Mouse (Mus musculus): ENCODE data around the gene Ccdc6. TPM values are rescaled to one million over a fixed set of nuclear protein-coding genes. Genes with fewer than 3 reads are reported as not detected.

The Ccdc6 gene
- polyA plus RNA-seq, 1 experiment from 2014 or later: 14.0 TPM

GRCm38 (mm10) chr10:70132714-70133113 lies 35.8 kb downstream of the Ccdc6 start:
- Histone ChIP-seq H3K36me3 (ENCODE audit: control insufficient read depth, insufficient read depth) (peaks cover 3% of the 10 kb centered on the region; the same call in 1 of the 2 replicates), H3K4me1 (ENCODE audit: control insufficient read depth, insufficient read depth, low read length) (peaks cover 42% of the 10 kb centered on the region), H3K9ac (ENCODE audit: low read length) (0 out of 2 replicates have a peak overlapping the region, but pooled peaks have one; percentile 13), H3K27me3 (ENCODE audit: control insufficient read depth, insufficient read depth, low read length) (no peaks in the 10 kb centered on the region), H3K4me2 (ENCODE audit: low read depth, low read length) (peak overlapping the region; percentile 37), H3K4me3 (ENCODE audit: low read length) (no peak overlapping the region), H3K9me3 (replicated peaks; ENCODE audit: control insufficient read depth, low read length) (no peaks in the 10 kb centered on the region), H3K27ac (ENCODE audit: low read length) (peak overlapping the region; percentile 81)
- ATAC-seq (replicated peaks; ENCODE audit: extremely low read depth, insufficient read depth, low FRiP score): no peak
- 28% methylated on average over 6 of the region's 6 CpGs for WGBS

GRCm38 (mm10) chr10:70133188-70133587 lies 36.3 kb downstream of the Ccdc6 start:
- Histone ChIP-seq H3K27me3 (ENCODE audit: control insufficient read depth, insufficient read depth, low read length) (no peaks in the 10 kb centered on the region), H3K27ac (ENCODE audit: low read length) (peak overlapping the region; percentile 81), H3K4me1 (ENCODE audit: control insufficient read depth, insufficient read depth, low read length) (peaks cover 41% of the 10 kb centered on the region), H3K4me3 (ENCODE audit: low read length) (no peak overlapping the region), H3K4me2 (ENCODE audit: low read depth, low read length) (peak overlapping the region; percentile 37), H3K9me3 (replicated peaks; ENCODE audit: control insufficient read depth, low read length) (no peaks in the 10 kb centered on the region), H3K36me3 (ENCODE audit: control insufficient read depth, insufficient read depth) (peaks cover 3% of the 10 kb centered on the region; the same call in 1 of the 2 replicates), H3K9ac (ENCODE audit: low read length) (0 out of 2 replicates have a peak overlapping the region, but pooled peaks have one; percentile 13)
- WGBS: 7% methylated on average over 6 of the region's 6 CpGs
- peak; percentile 46; the same call in 1 of the 2 replicates for ATAC-seq (replicated peaks; ENCODE audit: extremely low read depth, insufficient read depth, low FRiP score)

- peaks cover 3% of the 10 kb centered on the region; the same call in 1 of the 2 replicates for H3K36me3 ChIP-seq (ENCODE audit: control insufficient read depth, insufficient read depth)
- H3K27me3 ChIP-seq (ENCODE audit: control insufficient read depth, insufficient read depth, low read length): no peaks in the 10 kb centered on the region
- H3K4me1 ChIP-seq (ENCODE audit: control insufficient read depth, insufficient read depth, low read length): peaks cover 43% of the 10 kb centered on the region
- H3K9me3 ChIP-seq (replicated peaks; ENCODE audit: control insufficient read depth, low read length): no peaks in the 10 kb centered on the region
- H3K4me3 ChIP-seq (ENCODE audit: low read length): no peak overlapping the region
- H3K4me2 ChIP-seq (ENCODE audit: low read depth, low read length): no peak overlapping the region
- WGBS: 78% methylated on average over 5 of the region's 5 CpGs
- no peak overlapping the region for H3K27ac ChIP-seq (ENCODE audit: low read length)
- H3K9ac ChIP-seq (ENCODE audit: low read length): no peak overlapping the region
- ATAC-seq (replicated peaks; ENCODE audit: extremely low read depth, insufficient read depth, low FRiP score): no peak
These were observed 38.8 kb downstream of the Ccdc6 start for GRCm38 (mm10) chr10:70135680-70136079.

- Histone ChIP-seq H3K27me3 (ENCODE audit: control insufficient read depth, insufficient read depth, low read length) (no peaks in the 10 kb centered on the region), H3K9me3 (replicated peaks; ENCODE audit: control insufficient read depth, low read length) (no peaks in the 10 kb centered on the region), H3K4me1 (ENCODE audit: control insufficient read depth, insufficient read depth, low read length) (peaks cover 29% of the 10 kb centered on the region), H3K27ac (ENCODE audit: low read length) (no peak overlapping the region), H3K36me3 (ENCODE audit: control insufficient read depth, insufficient read depth) (peaks cover 4% of the 10 kb centered on the region; the same call in 1 of the 2 replicates), H3K4me2 (ENCODE audit: low read depth, low read length) (no peak overlapping the region), H3K9ac (ENCODE audit: low read length) (no peak overlapping the region), H3K4me3 (ENCODE audit: low read length) (no peak overlapping the region)
- no peak for ATAC-seq (replicated peaks; ENCODE audit: extremely low read depth, insufficient read depth, low FRiP score)
- WGBS: 84% methylated on average over 7 of the region's 7 CpGs
These were observed 40.7 kb downstream of the Ccdc6 start for GRCm38 (mm10) chr10:70137652-70138051.

- Histone ChIP-seq H3K27me3 (ENCODE audit: control insufficient read depth, insufficient read depth, low read length) (no peaks in the 10 kb centered on the region), H3K4me2 (ENCODE audit: low read depth, low read length) (no peak overlapping the region), H3K9me3 (replicated peaks; ENCODE audit: control insufficient read depth, low read length) (no peaks in the 10 kb centered on the region), H3K4me3 (ENCODE audit: low read length) (no peak overlapping the region), H3K9ac (ENCODE audit: low read length) (no peak overlapping the region), H3K36me3 (ENCODE audit: control insufficient read depth, insufficient read depth) (peaks cover 9% of the 10 kb centered on the region; the same call in 1 of the 2 replicates), H3K4me1 (ENCODE audit: control insufficient read depth, insufficient read depth, low read length) (peaks cover 24% of the 10 kb centered on the region), H3K27ac (ENCODE audit: low read length) (no peak overlapping the region)
- 60% methylated on average over 8 of the region's 8 CpGs for WGBS
- ATAC-seq (replicated peaks; ENCODE audit: extremely low read depth, insufficient read depth, low FRiP score): no peak
These were observed 41.2 kb downstream of the Ccdc6 start for GRCm38 (mm10) chr10:70138150-70138549.

- Histone ChIP-seq H3K4me2 (ENCODE audit: low read depth, low read length) (no peak overlapping the region), H3K4me1 (ENCODE audit: control insufficient read depth, insufficient read depth, low read length) (peaks cover 11% of the 10 kb centered on the region), H3K9ac (ENCODE audit: low read length) (no peak overlapping the region), H3K4me3 (ENCODE audit: low read length) (no peak overlapping the region), H3K27me3 (ENCODE audit: control insufficient read depth, insufficient read depth, low read length) (no peaks in the 10 kb centered on the region), H3K36me3 (ENCODE audit: control insufficient read depth, insufficient read depth) (peaks cover 16% of the 10 kb centered on the region), H3K27ac (ENCODE audit: low read length) (no peak overlapping the region), H3K9me3 (replicated peaks; ENCODE audit: control insufficient read depth, low read length) (no peaks in the 10 kb centered on the region)
- WGBS: 86% methylated on average over 6 of the region's 6 CpGs
- ATAC-seq (replicated peaks; ENCODE audit: extremely low read depth, insufficient read depth, low FRiP score): no peak
These were observed 42.4 kb downstream of the Ccdc6 start for GRCm38 (mm10) chr10:70139368-70139767.

- H3K27ac ChIP-seq (ENCODE audit: low read length): no peak overlapping the region; the same call in 1 of the 2 replicates
- ATAC-seq (replicated peaks; ENCODE audit: extremely low read depth, insufficient read depth, low FRiP score): no peak
These were observed 43.5 kb downstream of the Ccdc6 start for GRCm38 (mm10) chr10:70140414-70140813.

GRCm38 (mm10) chr10:70142623-70143022 lies 45.7 kb downstream of the Ccdc6 start:
- H3K4me3 ChIP-seq (ENCODE audit: low read length): no peak overlapping the region
- no peaks in the 10 kb centered on the region for H3K27me3 ChIP-seq (ENCODE audit: control insufficient read depth, insufficient read depth, low read length)
- 91% methylated on average over 17 of the region's 17 CpGs for WGBS
- H3K9me3 ChIP-seq (replicated peaks; ENCODE audit: control insufficient read depth, low read length): peaks cover 4% of the 10 kb centered on the region; the same call in 1 of the 2 replicates
- H3K9ac ChIP-seq (ENCODE audit: low read length): no peak overlapping the region
- peaks cover 11% of the 10 kb centered on the region for H3K4me1 ChIP-seq (ENCODE audit: control insufficient read depth, insufficient read depth, low read length)
- H3K36me3 ChIP-seq (ENCODE audit: control insufficient read depth, insufficient read depth): peaks cover 30% of the 10 kb centered on the region
- no peak overlapping the region for H3K27ac ChIP-seq (ENCODE audit: low read length)
- H3K4me2 ChIP-seq (ENCODE audit: low read depth, low read length): no peak overlapping the region
- no peak for ATAC-seq (replicated peaks; ENCODE audit: extremely low read depth, insufficient read depth, low FRiP score)

More at GRCm38 (mm10) chr10:70140414-70140813, 43.5 kb downstream of the Ccdc6 start:
- Histone ChIP-seq H3K9me3 (replicated peaks; ENCODE audit: control insufficient read depth, low read length) (no peaks in the 10 kb centered on the region), H3K4me3 (ENCODE audit: low read length) (no peak overlapping the region), H3K9ac (ENCODE audit: low read length) (no peak overlapping the region), H3K27me3 (ENCODE audit: control insufficient read depth, insufficient read depth, low read length) (no peaks in the 10 kb centered on the region), H3K4me2 (ENCODE audit: low read depth, low read length) (no peak overlapping the region), H3K36me3 (ENCODE audit: control insufficient read depth, insufficient read depth) (peaks cover 22% of the 10 kb centered on the region), H3K4me1 (ENCODE audit: control insufficient read depth, insufficient read depth, low read length) (peaks cover 11% of the 10 kb centered on the region)
- 69% methylated on average over 12 of the region's 12 CpGs for WGBS

- peaks cover 18% of the 10 kb centered on the region for H3K4me1 ChIP-seq (ENCODE audit: control insufficient read depth, insufficient read depth, low read length)
- H3K4me3 ChIP-seq (ENCODE audit: low read length): no peak overlapping the region
- ATAC-seq (replicated peaks; ENCODE audit: extremely low read depth, insufficient read depth, low FRiP score): no peak
- peaks cover 30% of the 10 kb centered on the region for H3K36me3 ChIP-seq (ENCODE audit: control insufficient read depth, insufficient read depth)
- H3K4me2 ChIP-seq (ENCODE audit: low read depth, low read length): no peak overlapping the region
- no peak overlapping the region for H3K9ac ChIP-seq (ENCODE audit: low read length)
- 94% methylated on average over 10 of the region's 10 CpGs for WGBS
- peaks cover 4% of the 10 kb centered on the region; the same call in 1 of the 2 replicates for H3K9me3 ChIP-seq (replicated peaks; ENCODE audit: control insufficient read depth, low read length)
- H3K27ac ChIP-seq (ENCODE audit: low read length): no peak overlapping the region
- no peaks in the 10 kb centered on the region for H3K27me3 ChIP-seq (ENCODE audit: control insufficient read depth, insufficient read depth, low read length)
These were observed 47.2 kb downstream of the Ccdc6 start for GRCm38 (mm10) chr10:70144004-70144557.
